Mouse (Mus musculus): ENCODE measurements around the gene Actl6a.

Actl6a gene

DNA sequence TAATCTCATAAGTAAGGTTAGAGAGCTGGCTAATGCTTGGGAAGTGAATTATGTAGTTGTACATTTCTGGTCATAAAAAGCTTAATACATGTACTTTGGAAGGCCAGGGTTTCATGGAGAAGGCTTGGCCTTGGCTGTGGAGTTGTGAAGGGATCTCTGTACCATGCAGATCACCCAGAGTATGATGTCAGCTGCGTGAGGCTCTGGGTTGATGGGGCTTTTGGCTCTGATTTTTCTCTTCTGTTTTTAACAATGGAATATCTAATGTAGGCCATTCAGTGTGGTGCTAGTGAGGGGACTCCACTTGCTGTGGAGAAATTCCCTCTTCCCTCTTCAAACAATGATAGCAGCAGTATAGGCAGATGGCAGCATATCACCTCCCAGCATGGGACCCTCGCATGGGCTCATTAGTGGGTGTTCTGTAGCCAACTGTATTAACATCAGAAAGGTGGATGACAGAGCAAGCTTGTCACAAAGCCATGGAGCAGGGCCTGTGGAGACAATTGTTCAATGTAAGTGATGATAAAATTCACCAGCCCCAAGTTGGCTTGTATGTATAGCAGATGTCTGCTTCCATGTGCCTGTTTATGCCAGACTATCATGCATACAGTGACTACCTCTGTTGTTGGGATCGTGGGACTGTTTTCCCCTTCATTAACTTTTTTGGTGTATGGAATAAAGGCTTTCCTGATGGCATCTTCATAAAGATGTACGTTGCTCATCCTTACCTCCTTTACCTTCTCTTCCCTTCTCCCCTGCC, 43.9 kb downstream of the Actl6a start:
- DNase-seq (ENCODE audit: low spot score), result no peak

- no peak for DNase-seq (ENCODE audit: low spot score)
Measured at GRCm38 (mm10) chr3:32754384-32754915, 48.4 kb downstream of the Actl6a start.

GRCm38 (mm10) chr3:32759212-32759611, 53.1 kb downstream of the Actl6a start:
- no peak for DNase-seq (ENCODE audit: low spot score)

DNA sequence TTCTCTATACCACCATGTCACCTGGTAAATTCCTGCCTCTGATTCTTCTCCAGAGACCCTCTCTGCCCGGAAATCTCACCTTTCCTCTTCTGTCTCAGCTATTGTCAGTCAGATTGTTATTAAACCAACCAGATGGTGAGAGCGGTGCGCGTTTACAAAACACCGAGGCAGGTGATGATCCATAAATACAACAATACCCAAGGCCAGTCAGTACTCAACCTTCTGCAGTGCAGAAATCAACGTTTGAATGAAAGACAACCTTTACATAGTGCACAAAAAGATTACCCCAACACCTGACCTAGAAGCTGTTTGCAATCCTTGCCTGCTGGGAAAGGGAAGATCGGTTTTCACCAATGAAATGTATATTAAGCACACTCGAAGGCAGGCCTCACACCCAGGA, 56.9 kb downstream of the Actl6a start:
- DNase-seq (ENCODE audit: low spot score), result no peak

GRCm38 (mm10) chr3:32763902-32764301, 57.8 kb downstream of the Actl6a start:
- DNase-seq (ENCODE audit: low spot score), result no peak

- no peak for DNase-seq (ENCODE audit: low spot score)
Measured at GRCm38 (mm10) chr3:32770781-32771180, 64.7 kb downstream of the Actl6a start.
